Mouse (Mus musculus): ENCODE measurements around the gene Gm13889.
A peak's percentile ranks its signal among the peaks of the same experiment; 100 is the strongest.

Gene Gm13889

DNA sequence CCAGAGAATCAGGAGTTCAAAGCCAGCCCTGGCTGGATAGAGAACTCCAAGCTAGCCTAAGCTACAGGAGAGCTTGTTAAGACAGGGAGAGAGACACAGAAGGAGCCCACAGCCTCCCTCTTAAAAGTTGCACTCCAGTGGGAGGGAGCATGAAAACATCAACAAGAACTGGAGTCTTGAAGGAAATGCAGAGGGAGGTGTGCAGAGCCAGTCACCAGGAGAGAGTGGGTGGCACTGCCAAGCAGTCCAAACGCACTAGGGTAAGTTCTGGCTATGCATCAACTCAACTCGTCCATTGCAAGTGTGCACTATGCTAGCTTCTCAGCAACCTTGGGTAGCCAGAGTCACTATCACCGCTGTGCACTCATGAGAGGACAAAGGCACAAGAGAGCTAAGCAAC is 1.2 kb upstream of the Gm13889 start:
- no peak for DNase-seq (ENCODE audit: low read depth, low spot score)

DNA sequence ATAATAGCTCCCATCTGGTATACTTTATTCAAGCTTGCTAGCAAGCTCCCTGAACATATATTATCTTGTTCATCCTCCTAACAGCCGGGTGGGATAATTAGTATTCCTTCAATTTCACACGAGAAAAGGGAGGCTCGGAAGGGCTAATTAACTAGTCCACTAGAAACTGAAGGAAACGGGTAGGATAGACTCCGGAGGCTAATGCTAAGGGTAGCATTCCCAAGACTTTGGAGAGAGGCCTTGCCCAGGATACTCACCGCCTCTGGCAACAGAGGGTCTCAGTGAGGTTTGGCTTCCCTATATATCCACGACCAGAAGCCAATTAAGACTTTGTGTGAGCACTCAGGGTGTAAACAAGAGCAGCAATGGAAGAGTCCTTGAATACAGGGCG is 779 bp upstream of the Gm13889 start:
- no peak for DNase-seq (ENCODE audit: low read depth, low spot score)

DNA sequence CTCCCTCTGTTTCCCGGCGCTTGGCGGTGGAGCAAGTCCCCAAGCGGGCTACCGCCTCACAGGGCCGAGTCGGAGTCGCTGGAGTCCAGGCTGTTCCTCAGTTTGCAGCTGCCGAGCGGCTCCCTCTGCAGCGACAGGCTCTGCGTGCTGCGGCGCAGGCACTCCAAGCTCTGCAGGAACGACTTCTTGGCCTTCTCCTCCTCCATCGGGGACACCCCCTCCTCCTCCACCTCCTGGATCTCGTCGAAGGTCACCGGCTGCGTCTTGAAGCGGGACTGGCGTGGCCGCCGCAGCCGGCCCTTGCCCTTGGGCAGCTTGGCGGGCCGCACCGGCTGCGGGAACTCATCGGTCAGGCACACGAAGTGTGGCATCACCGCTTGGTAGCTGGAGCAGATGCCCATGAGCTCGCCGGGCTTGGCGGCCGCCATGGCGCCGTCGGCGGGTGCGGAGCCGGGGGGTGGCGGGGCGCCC is 635 bp downstream of the Gm13889 start:
- peak; percentile 56 for DNase-seq (ENCODE audit: low read depth, low spot score)

DNA sequence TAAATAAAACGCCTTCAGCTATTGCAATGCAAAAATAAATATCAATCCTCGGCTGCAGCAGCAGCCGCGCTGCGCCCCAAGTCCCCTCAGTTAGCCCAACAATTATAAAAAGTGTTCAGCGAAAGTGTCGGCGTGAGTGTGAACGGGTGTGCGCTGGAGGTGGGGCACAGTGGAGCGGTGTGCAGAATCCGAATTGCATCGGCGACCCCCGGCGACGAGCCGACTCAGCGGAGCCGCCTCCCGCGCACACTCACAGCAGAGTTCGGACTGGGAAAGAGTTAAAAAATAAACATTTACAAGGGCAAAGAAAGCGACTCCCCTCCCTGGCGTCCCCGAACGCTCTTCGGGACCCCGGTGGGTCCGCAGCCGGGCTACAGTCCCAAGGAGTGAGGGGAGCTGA is 1.1 kb downstream of the Gm13889 start:
- DNase-seq (ENCODE audit: low read depth, low spot score), result peak; percentile 17

DNA sequence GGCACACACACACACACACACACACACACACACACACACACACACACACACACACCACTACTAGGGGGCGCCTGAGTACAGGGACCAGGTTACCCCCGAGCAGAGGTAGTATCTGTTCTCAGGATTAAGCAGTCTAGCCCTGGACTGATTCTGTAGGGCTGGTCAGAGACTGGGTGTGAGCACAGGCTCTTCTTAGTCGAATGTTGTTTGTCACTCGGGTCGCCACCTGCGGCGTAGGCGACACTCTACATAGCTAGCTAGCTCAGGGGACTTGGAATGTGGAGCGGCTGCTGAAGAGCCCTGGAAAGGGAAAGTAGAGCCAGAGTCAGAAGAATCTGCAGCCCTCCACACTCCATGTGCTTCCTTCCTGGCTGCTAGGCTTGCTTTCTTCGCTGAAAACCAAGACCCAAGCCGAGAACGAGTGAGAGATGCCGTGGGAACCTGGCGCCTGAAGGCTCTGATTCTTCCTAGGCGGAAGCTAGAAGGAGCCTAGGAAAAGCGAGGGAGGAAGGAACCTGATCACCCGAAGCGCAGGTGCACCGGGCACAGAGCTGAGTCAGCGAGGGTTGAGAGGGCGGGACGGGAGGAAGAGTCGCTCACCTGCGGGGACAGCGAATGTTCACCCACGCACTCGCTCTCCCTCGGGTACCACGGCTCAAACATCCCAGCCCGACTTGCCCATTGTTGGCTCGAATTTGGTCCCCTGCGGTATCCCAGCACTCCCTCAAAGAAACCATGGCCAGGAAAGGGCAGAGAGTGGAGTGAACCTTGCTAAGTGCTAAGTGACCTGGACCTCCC is 2.0 kb downstream of the Gm13889 start:
- DNase-seq (ENCODE audit: low read depth, low spot score), result no peak

GRCm38 (mm10) chr2:93953726-93954125 is 3.3 kb downstream of the Gm13889 start:
- no peak for DNase-seq (ENCODE audit: low read depth, low spot score)

GRCm38 (mm10) chr2:93946976-93947375 is 10.0 kb downstream of the Gm13889 start:
- no peak for DNase-seq (ENCODE audit: low read depth, low spot score)

GRCm38 (mm10) chr2:93944855-93945254 is 12.1 kb downstream of the Gm13889 start:
- no peak for DNase-seq (ENCODE audit: low read depth, low spot score)

DNA sequence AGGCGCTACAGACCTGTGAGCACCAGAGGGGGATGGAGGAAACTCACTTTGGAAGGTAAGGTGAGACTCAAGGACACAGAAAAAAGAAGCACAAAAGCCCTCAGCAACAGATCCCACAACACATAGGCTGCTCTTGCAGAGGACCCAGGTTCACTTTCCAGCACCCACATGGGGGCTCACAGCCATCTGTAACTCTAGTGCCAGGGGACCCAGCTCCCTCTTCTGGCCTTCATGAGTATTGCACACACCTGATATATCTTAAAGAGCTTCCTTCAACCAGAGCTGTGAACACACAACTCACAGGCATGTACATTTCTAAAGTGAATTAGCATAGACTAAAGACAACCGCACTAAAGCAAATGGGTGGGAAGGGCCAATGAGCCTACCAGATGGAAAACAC is 12.9 kb downstream of the Gm13889 start:
- no peak for DNase-seq (ENCODE audit: low read depth, low spot score)

DNA sequence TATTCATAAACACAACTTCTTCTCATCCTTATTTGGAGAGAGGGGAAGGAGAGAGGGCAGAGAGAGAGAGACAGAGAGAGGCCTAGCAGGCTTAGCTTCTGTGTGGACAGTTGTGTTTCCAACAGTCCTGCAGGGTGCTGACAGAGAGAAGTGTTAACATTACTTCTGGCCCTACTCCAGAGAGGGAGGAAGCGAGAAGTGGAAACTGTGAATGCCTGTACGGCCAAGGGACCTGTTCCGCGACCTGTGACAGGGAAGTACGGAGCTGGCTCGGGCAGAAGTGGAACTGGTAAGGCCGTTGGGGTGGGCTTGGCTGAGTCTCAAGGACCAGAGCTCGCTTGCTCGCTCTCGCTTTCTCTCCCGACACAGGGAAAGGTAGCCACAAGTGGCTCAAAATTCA is 15.3 kb downstream of the Gm13889 start:
- no peak for DNase-seq (ENCODE audit: low read depth, low spot score)

DNA sequence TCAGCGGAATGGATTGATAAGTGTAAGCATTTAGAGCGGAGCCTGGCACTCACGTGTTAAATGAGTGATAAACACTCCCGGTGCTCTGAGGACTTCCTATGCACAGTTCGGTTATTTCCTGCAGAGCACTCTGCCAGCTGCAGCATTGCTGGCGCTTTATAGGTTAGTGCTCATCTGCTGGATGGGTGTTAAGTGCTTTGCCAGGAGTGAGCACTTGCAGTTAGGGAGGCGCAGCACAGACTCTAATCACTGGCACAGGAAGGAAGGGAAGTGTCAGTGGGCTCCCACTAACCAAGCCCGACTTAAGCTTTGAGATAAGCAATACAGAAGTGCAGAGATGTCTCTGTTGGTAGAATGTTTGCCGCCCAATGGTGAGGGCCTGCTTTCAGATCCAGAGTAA is 18.5 kb downstream of the Gm13889 start:
- DNase-seq (ENCODE audit: low read depth, low spot score), result no peak

DNA sequence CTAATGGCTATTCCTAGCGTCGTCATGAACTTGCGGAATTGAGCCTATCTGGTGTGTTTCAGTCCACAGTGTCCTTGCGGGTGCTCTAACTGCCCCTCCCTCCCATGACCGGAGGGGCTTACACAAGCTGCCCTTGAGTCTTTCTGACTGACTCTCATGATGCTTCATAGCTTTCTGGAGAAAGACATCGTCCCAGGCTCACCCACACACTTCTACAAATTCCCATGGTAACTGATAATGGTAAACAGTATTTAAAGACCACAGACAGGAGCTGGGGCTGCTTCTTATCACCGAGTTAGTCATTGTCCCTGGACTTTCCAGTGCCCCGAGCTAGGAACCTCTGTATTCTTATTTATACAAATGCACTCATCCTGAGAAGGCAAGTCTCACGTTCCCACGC is 28.1 kb downstream of the Gm13889 start:
- DNase-seq (ENCODE audit: low read depth, low spot score), result no peak

DNA sequence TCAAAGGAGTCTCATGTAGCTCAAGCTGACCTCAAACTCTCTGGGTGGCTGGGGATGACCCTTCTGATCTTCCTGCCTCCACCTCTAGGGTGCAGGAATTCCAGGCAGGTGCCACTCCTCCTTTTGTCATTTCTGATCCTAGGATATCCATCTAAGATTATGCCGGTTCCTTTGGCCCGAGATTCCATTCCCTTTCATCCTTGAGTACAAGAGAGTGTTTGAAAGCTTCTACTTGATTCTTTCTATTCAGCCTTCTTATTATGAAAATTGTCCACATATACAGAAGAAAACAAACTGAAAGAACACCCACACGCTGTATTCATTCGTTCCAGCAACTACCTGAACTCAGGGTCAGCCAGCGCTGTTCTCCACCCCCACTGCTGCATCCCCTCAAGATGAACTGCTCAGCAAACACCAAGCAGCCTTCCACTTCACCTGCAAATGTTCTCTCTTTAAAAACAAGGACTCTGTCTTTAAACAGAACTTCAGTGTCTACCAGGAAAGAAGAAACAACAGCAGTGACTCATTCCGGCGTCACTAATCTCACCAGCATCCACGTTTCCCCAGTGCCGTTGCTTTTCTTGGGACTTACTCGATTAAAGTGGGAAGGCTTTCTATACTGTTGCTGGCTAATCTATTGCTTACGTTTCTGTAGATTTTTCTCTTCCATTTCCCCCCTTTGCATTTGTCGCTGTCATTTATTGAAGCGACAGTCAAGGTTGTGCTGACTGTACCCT is 29.1 kb downstream of the Gm13889 start:
- DNase-seq (ENCODE audit: low read depth, low spot score), result no peak

DNA sequence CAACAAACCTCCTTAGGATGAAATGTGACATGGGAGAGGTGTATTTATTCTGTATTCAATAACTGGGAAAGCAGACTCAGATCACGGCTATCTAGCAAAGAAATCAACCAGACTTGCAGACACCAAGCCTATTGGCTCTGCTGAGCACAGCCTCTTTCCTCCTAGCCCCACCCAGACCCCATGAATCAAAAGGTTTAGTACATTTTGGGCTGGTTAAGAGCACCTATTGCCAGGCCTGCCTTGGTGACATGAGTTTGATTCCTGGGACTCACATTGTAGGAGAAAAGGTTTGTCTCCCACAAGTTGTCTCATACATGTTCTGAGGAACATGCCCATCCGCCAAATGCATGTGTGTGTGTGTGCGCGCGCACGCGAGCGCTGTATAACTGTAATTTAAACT is 30.9 kb downstream of the Gm13889 start:
- DNase-seq (ENCODE audit: low read depth, low spot score), result no peak

- DNase-seq (ENCODE audit: low read depth, low spot score), result no peak
Measured at GRCm38 (mm10) chr2:93919093-93919492, 37.9 kb downstream of the Gm13889 start.

- no peak for DNase-seq (ENCODE audit: low read depth, low spot score)
Measured at GRCm38 (mm10) chr2:93913552-93913951, 43.4 kb downstream of the Gm13889 start.

- DNase-seq (ENCODE audit: low read depth, low spot score), result no peak
Measured at GRCm38 (mm10) chr2:93911942-93912341, 45.1 kb downstream of the Gm13889 start.

GRCm38 (mm10) chr2:93909716-93910115 is 47.3 kb downstream of the Gm13889 start:
- DNase-seq (ENCODE audit: low read depth, low spot score), result no peak

DNA sequence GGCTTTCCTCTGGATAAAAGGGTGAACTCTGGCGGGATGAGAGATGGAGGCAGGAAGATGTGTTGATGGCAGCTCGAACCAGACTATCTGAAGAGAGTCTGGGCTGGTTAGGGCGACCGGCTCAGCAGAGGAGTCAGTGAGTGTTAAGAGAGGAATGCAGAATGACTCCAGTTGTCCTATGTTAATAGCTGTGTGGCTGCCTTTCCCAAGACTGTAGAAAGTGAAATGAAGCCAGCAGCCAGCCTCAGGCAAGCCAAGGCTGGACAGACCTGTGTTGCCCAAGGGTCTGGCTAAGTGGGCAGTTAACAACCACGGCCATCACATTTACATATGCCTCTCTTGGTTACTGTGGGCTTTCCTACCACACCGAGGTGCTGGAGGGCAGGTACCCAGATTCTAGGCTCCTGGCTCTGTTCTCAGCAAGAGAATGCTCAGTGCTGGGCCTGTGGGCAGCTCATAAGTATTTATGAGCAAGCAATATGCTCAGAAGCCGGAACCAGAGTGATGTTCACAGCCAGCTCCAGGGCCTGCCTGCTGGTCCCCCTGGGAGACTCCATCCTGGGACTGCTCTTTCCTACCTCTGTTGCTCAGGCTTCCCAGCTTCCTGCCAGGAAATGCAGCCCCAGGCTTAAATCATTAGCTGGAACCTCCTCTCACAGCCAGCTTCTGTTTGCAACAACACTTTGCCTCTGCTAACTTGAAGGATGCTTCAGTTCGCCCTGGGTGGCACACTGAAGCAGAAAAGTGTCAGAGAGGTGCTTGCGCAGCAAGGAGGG is 49.3 kb downstream of the Gm13889 start:
- peak; percentile 16 for DNase-seq (ENCODE audit: low read depth, low spot score)

DNA sequence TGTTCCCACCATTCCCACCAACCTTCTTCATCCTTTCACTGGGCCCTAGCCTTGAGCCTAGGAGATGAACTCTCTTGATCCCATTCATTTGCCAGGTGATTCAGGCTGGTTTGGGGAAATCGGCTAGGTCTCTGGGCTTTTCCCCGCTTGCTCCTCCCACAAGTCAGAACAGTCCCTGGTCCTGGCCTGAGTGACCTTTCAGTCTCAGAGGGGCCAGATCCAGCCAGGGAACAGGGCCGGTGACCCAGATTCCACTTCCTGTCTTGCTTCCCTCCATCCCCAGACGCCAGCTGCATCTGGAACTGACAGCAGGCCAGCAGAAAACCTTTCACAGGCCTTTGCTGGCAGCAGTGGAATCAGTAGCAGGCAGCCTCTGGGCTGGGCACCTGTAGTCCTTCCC is 50.7 kb downstream of the Gm13889 start:
- no peak for DNase-seq (ENCODE audit: low read depth, low spot score)
